Mouse (Mus musculus) myocyte (in vitro differentiated cells): ENCODE measurements around the gene Papss2.

ENCODE experiments used
- CEBPB ChIP-seq: IDR thresholded peaks from 2 replicates; pipeline ENCODE4 v1.6.1; 2011; ENCODE audit warnings: mild to moderate bottlenecking, moderate library complexity; ENCODE audit not compliant: poor library complexity, insufficient read depth, severe bottlenecking
- E2F4 ChIP-seq: IDR thresholded peaks from one replicate; pipeline ENCODE4 v1.6.1; 2011; ENCODE audit warnings: mild to moderate bottlenecking, control low read depth, moderate library complexity; ENCODE audit not compliant: insufficient read depth
- MAX ChIP-seq: IDR thresholded peaks from one replicate; pipeline ENCODE4 v1.6.1; 2011; ENCODE audit warnings: low read depth, mild to moderate bottlenecking, control low read depth
- MYOD1 ChIP-seq, 3 experiments: IDR thresholded peaks; one replicate each; pipeline ENCODE4 v1.6.1; 2011; ENCODE audit warnings: control low read depth in 2 of 3, low read depth in 2 of 3, mild to moderate bottlenecking in 2 of 3, moderate library complexity in 1 of 3; ENCODE audit not compliant: insufficient read length in 2 of 3, control insufficient read depth in 1 of 3
- POLR2A ChIP-seq: IDR thresholded peaks from one replicate; pipeline ENCODE4 v1.6.1; 2011; ENCODE audit warnings: low read depth, mild to moderate bottlenecking, control low read depth, moderate library complexity; ENCODE audit not compliant: insufficient read length
- POLR2AphosphoS2 ChIP-seq: IDR thresholded peaks from one replicate; pipeline ENCODE4 v1.6.1; 2011; ENCODE audit warnings: low read depth, control low read depth; ENCODE audit not compliant: insufficient read length
- REST ChIP-seq: IDR thresholded peaks from one replicate; pipeline ENCODE4 v1.6.1; 2011; ENCODE audit warnings: mild to moderate bottlenecking, control low read depth, moderate library complexity; ENCODE audit not compliant: insufficient read depth, insufficient read length
- USF1 ChIP-seq: IDR thresholded peaks from one replicate; pipeline ENCODE4 v1.6.1; 2011; ENCODE audit warnings: low read depth, mild to moderate bottlenecking, control low read depth, moderate library complexity

DNA sequence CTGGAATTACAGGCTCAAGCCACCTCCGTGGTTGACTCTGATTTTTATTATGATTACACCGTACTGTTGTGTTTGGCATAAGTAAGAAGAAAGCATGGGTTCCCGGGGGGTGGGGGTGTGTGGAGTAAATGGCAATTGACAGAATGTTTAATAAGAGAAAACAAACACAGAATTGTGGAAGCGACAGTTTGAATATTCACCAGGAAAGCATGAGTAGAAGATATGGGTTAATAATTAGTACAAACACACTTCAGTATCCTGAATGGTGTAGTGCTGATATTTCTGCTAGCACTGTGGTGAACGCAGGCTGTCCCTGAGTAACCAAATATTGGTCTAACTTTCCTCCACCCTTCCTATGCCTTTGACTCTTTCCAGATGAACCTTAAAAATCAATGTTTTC is 3.8 kb downstream of the Papss2 start:
- TF ChIP-seq MYOD1 (IDR thresholded peaks at IDR 0.05; ENCODE audit: control insufficient read depth in 1 of 3, insufficient read length in 2 of 3, low read depth in 2 of 3), result no peak
- TF ChIP-seq CEBPB, result no peak
- TF ChIP-seq MAX, result no peak
- no peak for TF ChIP-seq POLR2A
- no peak for TF ChIP-seq POLR2AphosphoS2
- no peak for TF ChIP-seq USF1
- no peak for TF ChIP-seq REST
- no peak for TF ChIP-seq E2F4
